Mouse (Mus musculus): ENCODE data around the gene Akr1b8. TPM values are rescaled to one million over a fixed set of nuclear protein-coding genes. Genes with fewer than 3 reads are reported as not detected.
"Not testable (repeated sequence)": the region's sequence is repeated elsewhere in the genome, so short reads cannot be mapped to it uniquely, and the experiment has no call there.

Akr1b8 gene
- total RNA-seq, 2 experiments from 2014 or later, result 7.0 to 8.0 TPM

- DNase-seq, result no peak
Observed at GRCm38 (mm10) chr6:34350037-34350699, 3.8 kb upstream of the Akr1b8 start.

GRCm38 (mm10) chr6:34351481-34351880 lies 2.4 kb upstream of the Akr1b8 start:
- DNase-seq, result not testable (repeated sequence)

GRCm38 (mm10) chr6:34352401-34352800 lies 1.5 kb upstream of the Akr1b8 start:
- DNase-seq, result no peak

DNA sequence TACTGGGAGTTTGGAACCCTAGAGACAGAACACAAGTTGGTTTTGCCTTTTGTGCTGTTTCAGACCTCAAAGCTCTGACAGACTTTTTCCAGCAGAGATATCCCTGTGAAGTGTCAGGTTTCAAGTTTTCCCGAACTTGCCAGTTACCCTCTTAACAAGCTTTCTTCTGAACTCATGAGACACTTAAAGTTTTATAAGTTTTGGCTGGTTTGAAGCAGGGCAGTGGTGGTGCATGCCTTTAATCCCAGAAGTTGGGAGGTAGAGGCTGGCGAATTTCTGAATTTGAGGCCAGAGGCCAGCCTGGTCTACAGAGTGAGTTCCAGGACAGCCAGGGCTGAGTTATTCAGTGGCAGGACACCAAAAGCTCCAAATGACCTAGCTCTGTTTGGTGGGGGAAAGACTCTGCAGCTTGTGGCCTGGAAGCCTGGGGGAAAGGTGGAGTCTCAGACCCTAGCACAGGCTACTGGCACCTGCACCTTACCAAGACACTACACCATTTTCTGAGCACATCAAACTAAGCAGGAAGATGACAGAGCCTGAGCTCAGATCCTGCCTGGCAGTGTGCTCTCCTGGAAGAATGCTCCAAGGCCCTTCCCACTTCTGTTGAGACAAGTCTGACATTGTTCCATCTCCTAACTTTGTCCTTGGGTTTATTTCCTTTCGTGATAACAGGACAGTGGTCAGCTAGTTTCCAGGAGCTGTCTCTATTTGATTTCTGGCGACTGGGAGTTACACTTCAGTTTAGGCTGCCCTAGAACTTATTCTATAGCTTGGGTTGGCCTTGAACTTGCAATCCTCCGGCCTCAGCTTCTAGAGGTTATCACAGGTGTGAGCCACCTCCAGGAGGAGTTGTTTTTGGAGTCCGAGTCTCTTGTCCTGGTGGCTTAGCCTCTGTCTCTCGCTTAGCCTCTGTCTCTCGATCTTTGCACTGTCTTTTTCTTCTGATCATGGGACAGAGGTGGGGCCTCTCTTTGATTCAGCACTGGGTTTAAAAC lies 732 bp downstream of the Akr1b8 start:
- no peak for DNase-seq

DNA sequence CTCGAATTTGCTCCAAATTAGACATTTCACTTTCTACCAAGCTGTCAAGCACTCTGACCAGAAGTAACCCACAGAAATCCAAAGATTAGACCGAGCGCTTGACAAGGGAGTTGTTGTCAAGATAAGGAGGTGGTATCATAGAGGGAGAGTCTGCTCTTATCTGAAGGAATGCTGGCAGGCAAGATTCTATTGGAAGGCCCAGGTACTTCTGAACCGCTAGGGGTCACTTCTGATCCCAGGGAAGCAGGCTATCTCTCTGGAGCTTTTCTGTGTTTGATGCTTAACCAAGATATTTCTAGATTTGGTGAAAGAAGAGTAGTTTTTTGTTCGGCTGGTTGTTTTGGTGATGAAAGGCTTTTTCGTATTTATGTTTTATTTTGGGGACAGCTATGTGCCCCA lies 1.4 kb downstream of the Akr1b8 start:
- no peak for DNase-seq

GRCm38 (mm10) chr6:34355841-34356240 lies 1.9 kb downstream of the Akr1b8 start:
- DNase-seq, result no peak

DNA sequence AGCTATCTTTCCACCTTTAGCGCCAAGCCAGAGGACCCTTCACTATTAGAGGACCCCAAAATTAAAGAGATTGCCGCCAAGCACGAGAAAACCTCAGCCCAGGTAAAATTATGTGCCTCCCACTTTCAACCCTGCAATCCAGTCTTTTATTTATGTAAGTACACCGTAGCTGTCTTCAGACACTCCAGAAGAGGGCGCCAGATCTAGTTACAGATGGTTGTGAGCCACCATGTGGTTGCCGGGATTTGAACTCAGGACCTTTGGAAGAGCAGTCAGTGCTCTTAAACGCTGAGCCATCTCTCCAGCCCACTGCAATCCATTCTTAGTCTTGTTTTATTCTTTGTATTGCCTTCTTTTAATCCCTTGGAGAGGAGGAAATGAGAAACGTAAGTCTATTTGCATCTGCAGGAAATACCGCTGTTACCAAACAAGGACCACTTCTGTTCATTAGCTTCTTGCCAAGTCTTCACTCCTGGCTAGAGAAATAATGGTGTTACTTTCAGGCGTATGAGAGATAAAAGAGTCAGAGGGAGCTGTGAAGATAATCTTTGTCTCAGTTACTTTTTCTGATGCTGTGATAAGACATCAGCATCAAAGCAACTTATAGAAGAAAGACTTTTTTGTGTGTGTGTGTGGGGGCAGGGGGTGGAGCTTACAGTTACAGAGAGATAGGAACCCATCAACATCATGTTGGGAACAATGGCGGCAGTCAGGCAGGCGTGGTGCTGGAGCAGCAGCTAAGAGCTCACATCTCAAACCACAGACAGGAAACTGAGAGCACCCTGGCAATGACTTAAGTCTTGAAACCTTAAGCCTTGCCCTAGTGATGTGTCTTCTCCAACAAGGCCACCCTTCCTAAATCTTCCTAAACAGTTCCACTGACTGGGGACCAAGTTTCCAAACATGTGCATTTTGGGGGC lies 10.6 kb downstream of the Akr1b8 start:
- DNase-seq, result no peak

DNA sequence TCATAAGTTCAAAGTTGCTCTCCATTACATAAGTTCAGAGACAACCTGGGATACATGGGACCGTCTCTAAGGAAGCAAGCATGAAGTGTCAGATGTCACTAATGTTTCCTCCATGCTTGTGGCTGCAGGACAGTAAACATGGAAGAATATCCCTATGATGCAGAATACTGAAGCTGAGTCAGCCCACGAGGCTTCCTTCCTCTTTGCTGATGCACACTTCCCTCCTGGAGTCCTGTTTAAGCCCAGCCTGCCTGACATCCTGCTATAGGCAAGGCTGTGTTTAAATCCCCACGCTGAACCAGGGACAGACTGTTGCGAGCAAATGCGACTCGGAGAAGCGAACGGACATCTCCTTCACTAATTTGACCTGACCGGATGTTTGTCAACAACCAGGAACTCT lies 14.1 kb downstream of the Akr1b8 start:
- DNase-seq, result no peak

- DNase-seq, result no peak
Observed at GRCm38 (mm10) chr6:34370081-34370480, 16.2 kb downstream of the Akr1b8 start.

DNA sequence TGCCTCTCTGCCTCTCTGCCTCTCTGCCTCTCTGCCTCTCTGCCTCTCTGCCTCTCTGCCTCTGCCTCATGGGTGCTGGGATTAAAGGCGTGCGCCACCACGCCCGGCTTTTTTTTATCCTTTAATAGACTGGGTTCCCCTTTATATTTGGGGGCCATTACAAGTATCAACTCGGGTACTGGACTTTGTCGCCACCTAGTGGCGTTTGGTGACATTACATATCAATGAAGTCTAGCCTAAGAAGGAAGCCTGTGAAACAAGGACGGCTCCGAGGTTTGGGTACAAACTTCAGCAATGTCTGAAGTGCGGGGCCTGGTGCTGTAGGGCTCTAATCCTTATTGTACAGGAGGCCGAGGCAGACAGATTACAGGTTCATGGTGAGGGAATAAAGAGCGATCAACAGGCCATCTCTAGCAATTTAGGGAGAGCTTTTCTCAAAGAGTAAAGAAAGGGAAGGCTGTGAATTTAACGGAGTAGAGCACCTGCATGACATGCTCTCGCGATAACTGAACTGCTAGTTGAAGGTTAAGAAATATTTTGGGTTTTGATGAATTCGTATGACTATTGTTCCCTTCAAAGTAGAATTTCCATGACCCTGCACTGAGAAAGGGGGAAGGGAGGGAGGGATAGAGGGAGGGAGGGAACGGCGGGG lies 17.9 kb downstream of the Akr1b8 start:
- peak; percentile 85 for DNase-seq

- no peak for DNase-seq
Observed at GRCm38 (mm10) chr6:34373841-34374240, 19.9 kb downstream of the Akr1b8 start.

- not testable (repeated sequence) for DNase-seq
Observed at GRCm38 (mm10) chr6:34375888-34376287, 22.0 kb downstream of the Akr1b8 start.

GRCm38 (mm10) chr6:34383401-34383800 lies 29.5 kb downstream of the Akr1b8 start:
- DNase-seq, result no peak

DNA sequence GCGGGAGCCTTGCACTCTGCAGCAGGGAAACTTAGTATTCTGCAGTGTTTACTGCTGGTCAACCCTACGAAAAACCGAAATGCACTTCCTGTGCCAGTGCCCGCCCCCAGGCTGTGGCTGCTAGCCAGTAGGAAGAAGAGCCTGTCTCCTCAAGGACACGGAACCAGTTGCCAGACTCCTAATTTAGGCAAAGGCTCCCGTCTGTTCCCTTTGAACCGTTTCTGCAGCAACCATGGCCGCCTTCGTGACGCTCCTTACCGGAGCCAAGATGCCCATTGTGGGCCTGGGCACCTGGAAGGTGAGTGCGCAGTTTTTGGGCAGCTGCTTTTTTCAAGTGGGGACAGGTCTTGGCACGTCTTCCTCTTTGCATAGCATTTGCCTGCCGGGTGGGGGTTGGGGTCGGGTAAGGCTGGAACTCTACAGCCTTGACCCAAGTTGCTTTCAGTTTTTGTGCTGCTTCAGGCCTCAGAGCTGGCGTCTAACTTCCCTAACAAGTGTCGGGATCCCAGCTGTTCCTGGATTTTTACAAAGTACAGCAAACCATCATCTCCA lies 30.3 kb downstream of the Akr1b8 start, which contains the start of gene Akr1b10:
Gene Akr1b10, plus strand, starts transcription at position 109 of the 552 bp plus-strand sequence.
- DNase-seq, result peak; percentile 82

GRCm38 (mm10) chr6:34384701-34385370 lies 30.9 kb downstream of the Akr1b8 start:
- DNase-seq, result peak; percentile 65

- no peak for DNase-seq
Observed at GRCm38 (mm10) chr6:34388420-34389156, 34.7 kb downstream of the Akr1b8 start.

DNA sequence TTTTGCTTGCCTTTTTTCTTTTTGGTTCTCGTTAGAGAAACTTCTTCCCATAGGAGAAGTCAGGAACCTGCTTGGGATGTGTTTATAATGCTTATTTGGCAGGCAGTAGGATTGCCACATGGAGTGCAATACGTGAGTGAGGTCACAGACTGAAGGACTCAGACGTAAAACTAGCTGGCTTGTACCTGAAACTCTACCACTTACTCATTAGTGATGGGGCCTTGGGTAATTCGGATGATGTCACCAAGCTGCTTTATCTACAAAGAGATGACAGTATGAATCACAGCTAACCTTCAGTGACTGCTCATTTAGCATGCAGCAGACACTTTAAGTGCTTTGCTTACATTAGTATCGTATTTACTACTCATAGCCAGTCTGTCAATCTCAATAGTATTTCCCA lies 42.0 kb downstream of the Akr1b8 start:
- DNase-seq, result no peak

- no peak for DNase-seq
Observed at GRCm38 (mm10) chr6:34398431-34398830, 44.5 kb downstream of the Akr1b8 start.

DNA sequence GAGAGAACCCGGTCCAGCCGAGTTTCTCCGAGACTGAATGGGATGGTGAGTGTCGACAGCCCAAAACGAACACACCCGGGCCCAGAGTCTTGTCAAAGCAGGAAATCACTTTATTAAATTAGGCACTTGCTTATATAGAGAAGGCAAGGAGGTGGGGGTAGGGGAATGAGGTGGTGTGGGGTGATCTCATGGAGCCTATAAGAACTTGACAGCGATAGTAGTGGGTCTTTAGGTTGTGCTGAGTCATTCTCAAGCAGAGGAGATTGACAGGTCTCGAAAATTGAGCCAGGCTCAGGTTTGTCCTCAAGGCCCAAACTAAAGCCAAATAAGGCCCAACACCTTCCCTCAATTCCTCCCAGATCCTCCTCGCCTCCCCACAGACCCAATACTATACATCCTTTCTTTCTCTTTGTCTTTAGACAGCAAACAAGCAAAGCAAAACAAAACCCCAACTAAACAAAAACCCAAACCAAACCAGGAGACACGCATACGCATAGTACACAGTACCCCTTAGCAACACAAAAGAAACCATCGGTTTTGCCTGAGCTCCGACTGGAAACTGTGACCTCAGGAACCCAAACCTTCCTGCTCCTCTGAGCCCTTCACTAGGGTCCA lies 45.8 kb downstream of the Akr1b8 start:
- DNase-seq, result no peak

- no peak for DNase-seq
Observed at GRCm38 (mm10) chr6:34400696-34401095, 46.8 kb downstream of the Akr1b8 start.
